Mouse (Mus musculus): ENCODE results near the gene Aspdh.

Gene Aspdh

GRCm38 (mm10) chr7:44471880-44472557, 6.8 kb downstream of the Aspdh start:
- DNase-seq (ENCODE audit: low spot score in 2 of 2) = peak in 1 of 2 experiments; percentile 36

- no peak for DNase-seq (ENCODE audit: low spot score in 2 of 2)
These were observed 7.3 kb downstream of the Aspdh start for GRCm38 (mm10) chr7:44472558-44472885.

DNA sequence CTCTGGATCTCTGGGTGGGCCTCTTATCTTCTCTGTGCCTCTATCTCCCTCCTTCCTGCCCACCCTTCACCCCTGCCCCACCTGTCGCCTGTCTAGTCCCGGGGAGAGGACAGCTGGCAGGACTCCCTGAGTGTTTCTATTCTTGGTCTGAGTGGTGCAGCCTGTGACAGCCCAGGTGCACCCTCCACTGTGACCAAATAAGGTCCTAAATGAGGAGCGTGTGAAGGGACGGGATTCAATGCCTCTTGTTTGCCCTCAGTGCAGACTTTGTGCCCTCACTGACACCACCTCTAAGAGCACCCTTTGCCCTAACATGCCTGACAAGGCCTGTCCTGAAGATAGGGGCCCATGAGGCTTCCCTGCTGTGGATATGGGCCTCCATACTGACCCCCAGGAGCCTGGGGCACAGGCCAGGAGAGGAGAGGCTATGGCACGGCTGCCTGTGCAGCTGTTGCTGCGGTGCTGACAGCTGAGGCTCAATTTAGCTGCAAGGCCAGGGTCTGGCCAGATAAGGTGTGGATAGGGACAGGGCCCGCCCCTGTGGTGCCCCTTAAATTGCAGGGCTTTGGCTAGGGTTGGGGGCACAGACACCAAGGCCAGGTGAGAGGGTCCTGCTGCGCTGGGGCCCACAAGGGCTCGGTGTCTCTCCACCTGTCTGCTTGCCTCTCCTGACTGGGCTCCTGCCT, 7.9 kb downstream of the Aspdh start:
- DNase-seq (ENCODE audit: low spot score in 2 of 2) = no peak

DNA sequence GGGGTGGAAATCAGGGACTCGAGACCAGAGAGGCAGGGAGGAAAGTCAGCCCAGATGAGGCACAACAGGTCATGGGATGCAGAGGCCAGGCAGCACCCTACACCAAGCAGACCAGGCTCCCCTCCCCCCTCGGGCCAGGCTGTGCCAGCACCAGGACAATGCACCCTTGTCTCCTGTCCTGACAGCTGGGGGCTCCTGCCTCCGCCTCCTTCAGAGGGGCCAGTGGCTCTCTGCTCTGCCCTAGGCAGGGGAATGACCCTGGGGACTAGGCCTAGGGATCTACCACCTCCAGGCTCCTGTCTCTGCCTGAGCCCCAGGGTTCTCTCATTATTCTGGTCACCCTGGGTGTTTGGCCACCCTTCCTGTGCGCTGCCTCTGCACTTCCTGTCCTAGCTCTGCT, 9.2 kb downstream of the Aspdh start:
- DNase-seq (ENCODE audit: low spot score in 2 of 2) = no peak

DNA sequence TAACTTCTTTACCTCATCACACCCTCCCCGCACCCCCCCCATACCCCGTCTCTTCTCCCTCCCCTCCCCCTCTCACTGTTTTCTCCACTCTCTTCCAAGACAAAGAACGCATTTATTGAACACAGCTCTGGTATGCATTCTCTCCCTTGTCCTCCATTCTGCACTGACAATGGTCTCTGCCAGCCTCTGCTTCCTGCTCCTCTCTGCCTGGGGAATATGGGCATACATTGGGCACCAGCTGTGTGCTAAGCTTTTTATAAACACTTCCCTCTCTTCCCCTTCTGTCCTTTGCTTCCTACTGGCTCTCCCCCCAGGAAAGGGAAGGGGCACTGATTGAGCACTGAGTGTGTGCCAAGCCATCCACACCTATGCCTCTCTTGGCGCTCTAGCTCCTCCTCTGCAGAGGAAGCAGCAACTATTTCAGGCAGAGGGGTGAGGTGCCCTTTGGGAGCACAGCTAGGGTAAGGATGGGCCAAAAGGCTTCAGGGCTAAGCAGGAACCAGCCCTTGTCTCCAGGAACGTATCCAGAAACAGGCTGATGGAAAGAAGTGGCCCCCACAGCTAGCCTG, 9.9 kb downstream of the Aspdh start:
- peak in 1 of 2 experiments; percentile 44 for DNase-seq (ENCODE audit: low spot score in 2 of 2)

GRCm38 (mm10) chr7:44482836-44483435, 17.7 kb downstream of the Aspdh start:
- no peak for DNase-seq (ENCODE audit: low spot score in 2 of 2)

DNA sequence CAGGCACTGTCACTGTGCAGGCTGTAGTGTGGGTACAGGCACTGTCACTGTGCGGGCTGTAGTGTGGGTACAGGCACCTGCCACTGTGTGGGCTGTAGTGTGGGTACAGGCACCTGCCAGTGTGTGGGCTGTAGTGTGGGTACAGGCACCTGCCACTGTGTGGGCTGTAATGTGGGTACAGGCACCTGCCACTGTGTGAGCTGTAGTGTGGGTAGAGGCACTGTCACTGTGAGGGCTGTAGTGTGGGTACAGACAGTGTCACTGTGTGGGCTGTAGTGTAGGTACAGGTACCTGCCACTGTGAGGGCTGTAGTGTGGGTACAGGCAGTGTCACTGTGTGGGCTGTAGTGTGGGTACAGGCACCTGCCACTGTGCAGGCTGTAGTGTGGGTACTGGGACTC, 18.9 kb downstream of the Aspdh start:
- DNase-seq (ENCODE audit: low spot score in 2 of 2) = no peak

DNA sequence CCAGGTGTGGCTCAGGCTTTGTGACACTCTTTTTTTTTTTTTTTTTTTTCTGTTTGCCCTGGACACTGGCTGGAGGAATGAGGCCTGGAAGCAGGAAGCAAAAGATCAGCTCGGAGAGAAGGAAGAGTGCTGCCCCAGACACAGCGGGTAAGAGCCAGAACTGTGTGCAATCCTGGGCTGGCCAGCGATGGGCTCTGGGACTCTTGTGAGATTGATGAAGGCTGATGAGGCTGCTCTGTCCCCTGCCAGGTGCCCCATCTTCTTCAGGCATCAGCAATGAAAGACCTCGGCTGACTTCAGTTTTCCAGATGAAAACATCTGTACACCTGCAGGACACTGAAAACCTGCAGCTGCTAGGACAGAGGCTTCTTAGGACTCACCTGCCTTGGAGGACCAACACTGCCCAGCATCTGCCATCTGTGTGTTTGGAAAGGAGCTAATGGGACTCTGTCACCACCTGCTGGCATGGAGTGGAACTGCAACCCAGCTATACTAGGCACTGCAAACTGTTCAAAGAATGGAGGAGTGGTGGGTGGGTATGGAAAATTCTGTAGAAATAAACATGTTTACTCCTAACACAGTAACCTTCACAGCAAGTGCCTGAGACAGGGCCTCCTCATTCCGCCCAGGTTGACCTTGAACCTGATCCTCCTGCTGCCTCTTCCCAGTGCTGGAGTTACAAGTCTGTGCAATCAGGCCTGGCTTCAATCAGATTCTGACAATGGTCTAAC, 19.8 kb downstream of the Aspdh start:
- peak; percentile 35 to 80 for DNase-seq (ENCODE audit: low spot score in 2 of 2)

- peak; percentile 9 to 36 for DNase-seq (ENCODE audit: low spot score in 2 of 2)
These were observed 20.5 kb downstream of the Aspdh start for GRCm38 (mm10) chr7:44485572-44486195.

GRCm38 (mm10) chr7:44486927-44487575, 21.9 kb downstream of the Aspdh start:
- peak; percentile 13 to 54 for DNase-seq (ENCODE audit: low spot score in 2 of 2)

DNA sequence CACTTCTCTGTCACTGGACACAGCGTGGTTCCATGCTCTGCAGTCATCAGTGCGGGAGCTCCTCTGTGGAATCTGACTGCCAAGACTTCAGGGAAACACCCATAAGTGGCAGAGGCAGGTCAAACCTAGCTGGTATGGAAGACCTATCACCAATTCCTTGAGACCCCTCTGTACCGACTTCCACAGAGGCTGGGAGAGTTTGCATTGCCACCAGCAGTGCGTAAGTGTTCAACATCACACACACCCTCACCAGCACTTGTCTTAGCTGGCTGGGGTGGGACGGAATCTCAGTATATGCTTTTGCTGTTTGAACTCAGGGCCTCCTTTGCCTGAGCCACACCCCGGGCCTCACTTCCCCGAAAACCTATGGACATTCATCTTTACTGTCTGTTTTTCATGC, 22.7 kb downstream of the Aspdh start:
- peak; percentile 12 to 56 for DNase-seq (ENCODE audit: low spot score in 2 of 2)

DNA sequence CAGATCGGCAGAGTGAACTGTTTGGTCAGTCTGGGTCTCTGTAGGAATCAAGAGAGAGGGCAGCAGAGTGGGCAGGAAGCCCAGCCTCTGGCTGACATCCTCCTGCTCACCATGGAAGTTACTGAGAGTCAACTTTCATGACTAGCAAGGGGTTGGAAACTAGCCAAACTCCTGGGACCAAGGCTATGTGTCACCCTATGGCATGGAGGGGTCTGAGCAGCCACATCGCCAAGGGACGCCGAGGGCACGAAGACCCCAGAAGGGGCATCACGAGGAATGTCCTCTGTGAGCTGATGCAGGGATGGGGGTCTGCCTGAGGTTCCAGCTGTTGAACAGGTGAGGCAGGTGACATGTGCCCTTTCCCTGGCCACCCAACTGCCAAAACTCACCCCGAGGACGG, 23.4 kb downstream of the Aspdh start:
- DNase-seq (ENCODE audit: low spot score in 2 of 2) = peak in 1 of 2 experiments; percentile 53

GRCm38 (mm10) chr7:44490281-44490680, 25.1 kb downstream of the Aspdh start:
- peak; percentile 16 to 56 for DNase-seq (ENCODE audit: low spot score in 2 of 2)

GRCm38 (mm10) chr7:44491391-44491790, 26.2 kb downstream of the Aspdh start:
- peak in 1 of 2 experiments; percentile 54 for DNase-seq (ENCODE audit: low spot score in 2 of 2)

GRCm38 (mm10) chr7:44492166-44492826, 27.1 kb downstream of the Aspdh start:
- no peak for DNase-seq (ENCODE audit: low spot score in 2 of 2)

DNA sequence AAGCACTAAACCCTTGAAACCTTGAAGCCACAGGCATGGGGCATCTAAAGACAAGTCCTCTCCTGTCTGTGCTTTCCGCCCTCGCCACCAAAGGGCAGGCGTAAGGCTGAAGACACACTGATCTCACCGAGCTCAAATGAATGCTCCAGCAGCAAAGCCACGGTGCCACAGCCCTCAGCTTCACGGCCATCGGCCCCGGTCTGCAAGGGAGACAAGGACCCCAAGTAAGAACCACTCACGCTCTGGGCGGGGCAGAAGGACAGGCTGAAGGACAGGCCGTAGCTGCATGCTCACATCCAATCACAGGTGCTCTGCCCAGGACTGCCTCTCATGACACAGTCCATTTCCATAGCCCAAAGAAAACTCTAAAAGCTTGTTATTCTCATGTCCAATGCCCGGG, 29.5 kb downstream of the Aspdh start:
- no peak for DNase-seq (ENCODE audit: low spot score in 2 of 2)

- no peak for DNase-seq (ENCODE audit: low spot score in 2 of 2)
These were observed 29.9 kb downstream of the Aspdh start for GRCm38 (mm10) chr7:44495086-44495485.

- DNase-seq (ENCODE audit: low spot score in 2 of 2) = peak; percentile 96
These were observed 31.0 kb downstream of the Aspdh start, which contains the start of the genes Emc10 and Fam71e1 for GRCm38 (mm10) chr7:44495992-44496770. TSS of gene Emc10 (minus strand) at chr7:44496529. TSS of gene Fam71e1 (plus strand) at chr7:44496581.

GRCm38 (mm10) chr7:44496771-44497109, 31.5 kb downstream of the Aspdh start:
- no peak for DNase-seq (ENCODE audit: low spot score in 2 of 2)

Data from urinary bladder, postnatal 4 days (tissue).